Mouse (Mus musculus) liver, embryonic 14.5 days (tissue): ENCODE data around the gene Glrx5.

Experiments
- CTCF ChIP-seq: IDR thresholded peaks from 2 replicates; pipeline ENCODE4 v1.5.1; 2016; ENCODE audit warnings: antibody characterized with exemption, low read depth, control low read depth
- EP300 ChIP-seq: IDR thresholded peaks from 2 replicates; pipeline ENCODE4 v1.6.1; 2016; ENCODE audit warnings: antibody characterized with exemption, low read depth

DNA sequence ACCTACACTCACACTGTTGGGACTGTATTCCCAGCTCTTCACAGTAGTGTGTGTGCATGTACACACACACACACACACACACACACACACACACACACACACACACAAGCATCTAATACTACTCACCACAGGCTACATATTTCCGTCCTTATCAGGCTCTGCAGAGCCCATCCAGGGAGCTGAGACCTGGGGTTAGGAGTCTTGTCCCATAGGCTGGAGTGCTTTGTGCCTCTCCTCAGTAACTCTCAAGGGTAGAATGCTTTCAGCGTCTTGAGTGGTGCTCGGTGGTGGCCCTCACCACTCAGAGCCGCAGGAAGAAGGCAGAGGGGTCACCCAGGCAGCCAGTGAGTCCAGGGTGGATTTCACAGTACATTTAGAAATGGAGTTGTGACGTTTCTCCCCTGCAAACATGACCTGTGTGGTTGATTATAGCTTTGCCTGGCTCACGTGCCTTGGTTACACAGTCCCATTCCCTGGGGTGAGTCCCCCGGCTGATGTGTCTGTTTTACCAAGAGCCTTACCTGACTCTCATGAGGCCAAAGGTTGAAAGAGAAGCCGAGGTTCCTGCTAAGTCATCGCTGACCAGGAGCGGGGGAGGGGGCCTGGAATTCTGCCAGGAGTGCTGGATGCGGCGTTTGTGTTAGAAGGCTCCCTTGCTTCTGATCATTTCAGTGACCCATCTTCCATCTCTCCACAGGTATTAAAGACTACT, 7.2 kb downstream of the Glrx5 start:
- TF ChIP-seq EP300 (no peak), CTCF (no peak)
